Mouse (Mus musculus): Measurements from ENCODE around the gene Gata1. TPM values are rescaled to one million over a fixed set of nuclear protein-coding genes. Genes with fewer than 3 reads are reported as not detected.
"Not testable (repeated sequence)": the region's sequence is repeated elsewhere in the genome, so short reads cannot be mapped to it uniquely, and the experiment has no call there.

Gata1 gene
- polyA plus RNA-seq, 1 experiment from 2014 or later: 5.4 TPM

DNA sequence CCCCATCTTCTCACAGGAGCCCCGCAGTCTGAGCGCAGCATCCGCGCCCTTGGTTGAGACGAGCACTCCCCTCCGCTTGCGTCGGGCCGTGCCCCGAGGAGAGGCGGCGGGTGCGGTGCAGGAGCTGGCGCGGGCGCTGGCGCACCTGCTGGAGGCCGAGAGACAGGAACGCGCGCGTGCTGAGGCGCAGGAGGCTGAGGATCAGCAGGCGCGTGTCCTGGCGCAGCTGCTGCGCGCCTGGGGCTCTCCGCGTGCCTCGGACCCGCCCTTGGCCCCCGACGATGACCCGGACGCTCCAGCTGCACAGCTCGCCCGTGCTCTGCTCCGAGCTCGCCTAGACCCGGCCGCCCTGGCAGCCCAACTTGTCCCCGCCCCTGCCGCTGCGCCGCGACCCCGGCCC lies 55.8 kb downstream of the Gata1 start:
- no peak overlapping the region for H3K27ac ChIP-seq (ENCODE audit: low read depth, low read length)
- no peaks in the 10 kb centered on the region for H3K36me3 ChIP-seq (ENCODE audit: control insufficient read depth, insufficient read depth, low read length)
- ATAC-seq (replicated peaks; ENCODE audit: low FRiP score) (peak; percentile 25), DNase-seq (ENCODE audit: low spot score) (peak; percentile 58)
- 18% methylated on average over 47 of the region's 48 CpGs for WGBS
- H3K4me3 ChIP-seq (ENCODE audit: low read depth, low read length): peak overlapping the region; percentile 26
- peak overlapping the region; percentile 48 for H3K4me2 ChIP-seq (ENCODE audit: low read depth, low read length, severe bottlenecking)
- no peaks in the 10 kb centered on the region for H3K9me3 ChIP-seq (ENCODE audit: control insufficient read depth, low read length)
- no peaks in the 10 kb centered on the region for H3K4me1 ChIP-seq (replicated peaks; ENCODE audit: control insufficient read depth, insufficient read depth, low read length)
- H3K9ac ChIP-seq (ENCODE audit: low read length): peak overlapping the region; percentile 32; the same call in 1 of the 2 replicates
- peaks cover 9% of the 10 kb centered on the region for H3K27me3 ChIP-seq (ENCODE audit: control insufficient read depth, insufficient read depth, low read length)

GRCm38 (mm10) chrX:7919601-7920383 lies 58.1 kb downstream of the Gata1 start, which contains the start of gene Pcsk1n:
Pcsk1n (plus strand) TSS chrX:7919822.
- WGBS: 16% methylated on average over 35 of the region's 40 CpGs
- Histone ChIP-seq H3K9me3 (ENCODE audit: control insufficient read depth, low read length) (no peaks in the 10 kb centered on the region), H3K27me3 (ENCODE audit: control insufficient read depth, insufficient read depth, low read length) (peaks cover 9% of the 10 kb centered on the region), H3K4me1 (replicated peaks; ENCODE audit: control insufficient read depth, insufficient read depth, low read length) (no peaks in the 10 kb centered on the region), H3K27ac (ENCODE audit: low read depth, low read length) (peak within 1 kb of the TSS; percentile 46), H3K4me3 (ENCODE audit: low read depth, low read length) (peak within 1 kb of the TSS; percentile 31), H3K36me3 (ENCODE audit: control insufficient read depth, insufficient read depth, low read length) (no peaks in the 10 kb centered on the region), H3K4me2 (ENCODE audit: low read depth, low read length, severe bottlenecking) (peak within 1 kb of the TSS; percentile 48), H3K9ac (ENCODE audit: low read length) (peak within 1 kb of the TSS; percentile 20; the same call in 1 of the 2 replicates)
- DNase-seq (ENCODE audit: low spot score) (peak; percentile 83), ATAC-seq (replicated peaks; ENCODE audit: low FRiP score) (peak; percentile 89)

DNA sequence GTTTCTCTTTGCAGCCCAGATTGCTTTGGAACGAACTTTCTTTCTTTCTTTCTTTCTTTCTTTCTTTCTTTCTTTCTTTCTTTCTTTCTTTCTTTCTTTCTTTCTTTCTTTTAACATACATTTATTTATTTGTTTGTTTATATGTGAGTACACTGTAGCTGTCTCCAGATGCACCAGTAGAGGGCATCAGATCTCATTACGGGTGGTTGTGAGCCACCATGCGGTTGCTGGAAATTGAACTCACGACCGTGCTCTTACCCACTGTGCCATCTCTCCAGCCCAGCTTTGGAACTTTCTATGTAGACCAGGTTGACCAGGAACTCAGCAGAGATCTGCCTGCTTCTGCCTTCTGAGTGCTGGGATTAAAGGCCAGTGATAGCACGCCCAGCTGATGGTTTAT lies 59.9 kb downstream of the Gata1 start:
- WGBS: 78% methylated on average over 6 of the region's 6 CpGs
- not testable (repeated sequence) for H3K27me3 ChIP-seq (ENCODE audit: control insufficient read depth, insufficient read depth, low read length); ATAC-seq (replicated peaks; ENCODE audit: low FRiP score); H3K9ac ChIP-seq (ENCODE audit: low read length); H3K4me3 ChIP-seq (ENCODE audit: low read depth, low read length); H3K27ac ChIP-seq (ENCODE audit: low read depth, low read length); H3K9me3 ChIP-seq (ENCODE audit: control insufficient read depth, low read length); H3K4me1 ChIP-seq (replicated peaks; ENCODE audit: control insufficient read depth, insufficient read depth, low read length); H3K36me3 ChIP-seq (ENCODE audit: control insufficient read depth, insufficient read depth, low read length); DNase-seq (ENCODE audit: low spot score); H3K4me2 ChIP-seq (ENCODE audit: low read depth, low read length, severe bottlenecking)

DNA sequence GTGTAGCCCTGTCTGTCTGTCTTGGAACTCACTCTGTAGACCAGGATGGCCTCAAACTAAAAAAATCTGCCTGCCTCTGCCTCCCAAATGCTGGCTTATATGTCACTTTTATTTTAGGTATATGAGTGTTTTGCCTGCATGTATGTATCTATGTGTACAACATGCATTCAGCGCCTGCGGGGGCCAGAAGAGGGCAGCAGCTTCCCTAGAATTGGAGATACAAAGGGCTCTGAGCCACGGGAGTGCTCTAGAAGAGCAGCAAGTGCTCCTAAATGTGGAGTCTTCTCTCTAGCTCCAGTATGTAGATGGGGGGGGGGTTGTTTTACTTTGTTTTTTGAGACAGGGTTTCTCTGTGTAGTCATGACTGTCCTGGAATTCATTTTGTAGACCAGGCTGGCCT lies 62.2 kb downstream of the Gata1 start:
- H3K4me2 ChIP-seq (ENCODE audit: low read depth, low read length, severe bottlenecking); H3K27me3 ChIP-seq (ENCODE audit: control insufficient read depth, insufficient read depth, low read length); H3K4me3 ChIP-seq (ENCODE audit: low read depth, low read length); H3K27ac ChIP-seq (ENCODE audit: low read depth, low read length); H3K4me1 ChIP-seq (replicated peaks; ENCODE audit: control insufficient read depth, insufficient read depth, low read length); H3K9ac ChIP-seq (ENCODE audit: low read length); ATAC-seq (replicated peaks; ENCODE audit: low FRiP score); H3K36me3 ChIP-seq (ENCODE audit: control insufficient read depth, insufficient read depth, low read length); DNase-seq (ENCODE audit: low spot score); H3K9me3 ChIP-seq (ENCODE audit: control insufficient read depth, low read length): not testable (repeated sequence)
- WGBS: 33% methylated on average over 3 of the region's 3 CpGs

GRCm38 (mm10) chrX:7910473-7910872 lies 67.4 kb downstream of the Gata1 start:
- DNase-seq (ENCODE audit: low spot score) (no peak), ATAC-seq (replicated peaks; ENCODE audit: low FRiP score) (no peak)
- Histone ChIP-seq H3K4me1 (replicated peaks; ENCODE audit: control insufficient read depth, insufficient read depth, low read length) (no peaks in the 10 kb centered on the region), H3K27me3 (ENCODE audit: control insufficient read depth, insufficient read depth, low read length) (no peaks in the 10 kb centered on the region), H3K4me2 (ENCODE audit: low read depth, low read length, severe bottlenecking) (no peak overlapping the region), H3K9ac (ENCODE audit: low read length) (no peak overlapping the region), H3K9me3 (ENCODE audit: control insufficient read depth, low read length) (no peaks in the 10 kb centered on the region), H3K27ac (ENCODE audit: low read depth, low read length) (no peak overlapping the region), H3K4me3 (ENCODE audit: low read depth, low read length) (no peak overlapping the region), H3K36me3 (ENCODE audit: control insufficient read depth, insufficient read depth, low read length) (no peaks in the 10 kb centered on the region)
- WGBS: 36% methylated on average over 6 of the region's 6 CpGs

Other genes with a start within 250 kb of the Gata1 start
- gene Praf2, start 249.6 kb downstream of the Gata1 start, polyA plus RNA-seq (2014; fragmentation: Nextera tagmentation; extraction: Ambion mirVana): 88.7 and 94.0 TPM in 2 replicates
- gene Ccdc120, start 227.2 kb downstream of the Gata1 start, polyA plus RNA-seq (2014; fragmentation: Nextera tagmentation; extraction: Ambion mirVana): 22.8 and 27.8 TPM in 2 replicates
- 23.6 and 24.8 TPM in 2 replicates for gene Tfe3, start 215.5 kb downstream of the Gata1 start, polyA plus RNA-seq (2014; fragmentation: Nextera tagmentation; extraction: Ambion mirVana)
- gene Gripap1, start 188.3 kb downstream of the Gata1 start, polyA plus RNA-seq (2014; fragmentation: Nextera tagmentation; extraction: Ambion mirVana): 56.2 and 57.2 TPM in 2 replicates
- gene Kcnd1, start 155.8 kb downstream of the Gata1 start, polyA plus RNA-seq (2014; fragmentation: Nextera tagmentation; extraction: Ambion mirVana): 1.2 and 1.4 TPM in 2 replicates
- 37.3 and 37.6 TPM in 2 replicates for gene Otud5, start 136.7 kb downstream of the Gata1 start, polyA plus RNA-seq (2014; fragmentation: Nextera tagmentation; extraction: Ambion mirVana)
- 10.7 TPM in 2 replicates for gene Pim2, start 99.8 kb downstream of the Gata1 start, polyA plus RNA-seq (2014; fragmentation: Nextera tagmentation; extraction: Ambion mirVana)
- gene Slc35a2, start 94.0 kb downstream of the Gata1 start, polyA plus RNA-seq (2014; fragmentation: Nextera tagmentation; extraction: Ambion mirVana): 10.9 and 12.6 TPM in 2 replicates
- 141 and 144 TPM in 2 replicates for gene Pqbp1, start 78.8 kb downstream of the Gata1 start, polyA plus RNA-seq (2014; fragmentation: Nextera tagmentation; extraction: Ambion mirVana)
- 161 and 188 TPM in 2 replicates for gene Timm17b, start 78.7 kb downstream of the Gata1 start, polyA plus RNA-seq (2014; fragmentation: Nextera tagmentation; extraction: Ambion mirVana)
- not detected in 2 replicates for gene Gm10491, start 70.2 kb downstream of the Gata1 start, polyA plus RNA-seq (2014; fragmentation: Nextera tagmentation; extraction: Ambion mirVana)
- not detected in 2 replicates for gene Gm10490, start 68.5 kb downstream of the Gata1 start, polyA plus RNA-seq (2014; fragmentation: Nextera tagmentation; extraction: Ambion mirVana)
- 18.0 and 23.4 TPM in 2 replicates for gene Pcsk1n, start 58.2 kb downstream of the Gata1 start, polyA plus RNA-seq (2014; fragmentation: Nextera tagmentation; extraction: Ambion mirVana)
- not detected in 2 replicates for gene Eras, start 49.5 kb downstream of the Gata1 start, polyA plus RNA-seq (2014; fragmentation: Nextera tagmentation; extraction: Ambion mirVana)
- 69.4 and 80.0 TPM in 2 replicates for gene Hdac6, start 30.2 kb downstream of the Gata1 start, polyA plus RNA-seq (2014; fragmentation: Nextera tagmentation; extraction: Ambion mirVana)
- gene Glod5, start 40.4 kb upstream of the Gata1 start, polyA plus RNA-seq (2014; fragmentation: Nextera tagmentation; extraction: Ambion mirVana): not detected in 2 replicates
- 96.1 and 99.7 TPM in 2 replicates for gene Suv39h1, start 96.7 kb upstream of the Gata1 start, polyA plus RNA-seq (2014; fragmentation: Nextera tagmentation; extraction: Ambion mirVana)
- gene Was, start 112.4 kb upstream of the Gata1 start, polyA plus RNA-seq (2014; fragmentation: Nextera tagmentation; extraction: Ambion mirVana): 0.12 and 0.51 TPM in 2 replicates
- 26.6 and 27.4 TPM in 2 replicates for gene Wdr13, start 154.8 kb upstream of the Gata1 start, polyA plus RNA-seq (2014; fragmentation: Nextera tagmentation; extraction: Ambion mirVana)
- gene Rbm3, start 167.8 kb upstream of the Gata1 start, polyA plus RNA-seq (2014; fragmentation: Nextera tagmentation; extraction: Ambion mirVana): 466 and 494 TPM in 2 replicates
- gene Tbc1d25, start 198.1 kb upstream of the Gata1 start, polyA plus RNA-seq (2014; fragmentation: Nextera tagmentation; extraction: Ambion mirVana): 13.5 and 13.9 TPM in 2 replicates
- 24.5 and 25.2 TPM in 2 replicates for gene Ebp, start 215.4 kb upstream of the Gata1 start, polyA plus RNA-seq (2014; fragmentation: Nextera tagmentation; extraction: Ambion mirVana)
- gene Porcn, start 228.5 kb upstream of the Gata1 start, polyA plus RNA-seq (2014; fragmentation: Nextera tagmentation; extraction: Ambion mirVana): 13.6 and 14.5 TPM in 2 replicates